Mouse (Mus musculus) heart, postnatal 0 days (tissue): ENCODE data around the gene Adgrl4.

Experiments
- CTCF ChIP-seq: IDR thresholded peaks from 2 replicates; pipeline ENCODE4 v1.5.1; 2016; ENCODE audit warnings: antibody characterized with exemption, control low read depth, low read depth
- EP300 ChIP-seq: IDR thresholded peaks from 2 replicates; pipeline ENCODE4 v1.6.1; 2016; ENCODE audit warnings: antibody characterized with exemption, low read depth

GRCm38 (mm10) chr3:151557607-151558006 lies 119.9 kb downstream of the Adgrl4 start:
- no peak for TF ChIP-seq CTCF
- TF ChIP-seq EP300 = no peak
